Comparison of ENCODE assay signal across 9 mouse cellular contexts in genomic region chrX:103622935-103623280, GRCm38 (mm10). TPM values are rescaled to one million over a fixed set of nuclear protein-coding genes. Genes with fewer than 3 reads are reported as not detected.
DNase-seq lines count a peak whose midpoint lies in the region; ATAC-seq lines count a peak whose summit lies in the region.
"Had no signal": no experiment of that assay in that cellular context is flagged by ENCODE, and none has a peak within 500 bp of the region (broad histone marks: within the 10 kb centered on the region; RNA-seq: fewer than 3 reads in every experiment).

No protein-coding gene starts in this region.

- peak overlapping the region; percentile 62; the same call in 1 of the 2 replicates for H3K4me2 ChIP-seq in limb, embryonic 11.5 days (ENCODE audit: low read depth, severe bottlenecking)
- H3K4me2 ChIP-seq in midbrain, embryonic 15.5 days = peak overlapping the region; percentile 62

- H3K9me3 ChIP-seq in limb, embryonic 11.5 days (ENCODE audit: control insufficient read depth, low read length) = no peaks in the 10 kb centered on the region
- H3K9me3 ChIP-seq in midbrain, embryonic 15.5 days = no peaks in the 10 kb centered on the region

- DNase-seq in thymus, postnatal 0 days (ENCODE audit: low spot score) = peak; percentile 13
- DNase-seq in thymus, postnatal 14 days = no peak
- DNase-seq in embryo, embryonic 10.5 days (ENCODE audit: low spot score) = peak; percentile 41
- DNase-seq in heart, postnatal 10 days = peak; percentile 10 to 25
- peak; percentile 32 for DNase-seq in limb, embryonic 11.5 days (ENCODE audit: low spot score)
- DNase-seq in thymus, postnatal 25 days = no peak
- no peak for DNase-seq in frontal cortex, postnatal 14 days (ENCODE audit: low spot score in 2 of 2)

- H3K9ac ChIP-seq in limb, embryonic 11.5 days (ENCODE audit: low read length) = peak overlapping the region; percentile 74; the same call in 1 of the 2 replicates
- H3K9ac ChIP-seq in midbrain, embryonic 15.5 days = peak overlapping the region; percentile 40; the same call in 1 of the 2 replicates

- no peak for ATAC-seq in limb, embryonic 11.5 days (ENCODE audit: insufficient number of reproducible peaks, low FRiP score, low TSS enrichment, low read depth)
- peak; percentile 25 for ATAC-seq in midbrain, embryonic 15.5 days (replicated peaks)

- H3K27me3 ChIP-seq in limb, embryonic 11.5 days (ENCODE audit: control insufficient read depth, insufficient read depth, low read length) = no peaks in the 10 kb centered on the region
- no peaks in the 10 kb centered on the region for H3K27me3 ChIP-seq in midbrain, embryonic 15.5 days (replicated peaks)

- H3K27ac ChIP-seq in limb, embryonic 11.5 days (replicated peaks; ENCODE audit: low read depth, low read length) = no peak overlapping the region
- H3K27ac ChIP-seq in midbrain, embryonic 15.5 days = peak overlapping the region; percentile 30; the same call in 1 of the 2 replicates

- H3K4me3 ChIP-seq in limb, embryonic 11.5 days (ENCODE audit: low read depth, low read length) = peak overlapping the region; percentile 43
- H3K4me3 ChIP-seq in midbrain, embryonic 15.5 days = peak overlapping the region; percentile 51

- intact Hi-C loops in heart, postnatal 10 days (cut with DNase I) = loop anchor here (2.0 to 10.0 kb wide), 2 partner anchors 130 to 202 kb away; partner anchors contain the start of gene Slc16a2

- H3K36me3 ChIP-seq in limb, embryonic 11.5 days (ENCODE audit: control insufficient read depth, insufficient read depth, low read length) = no peaks in the 10 kb centered on the region
- no peaks in the 10 kb centered on the region for H3K36me3 ChIP-seq in midbrain, embryonic 15.5 days (replicated peaks)

- no peaks in the 10 kb centered on the region for H3K4me1 ChIP-seq in limb, embryonic 11.5 days (ENCODE audit: control insufficient read depth, insufficient read depth, low read length)
- peaks cover 11% of the 10 kb centered on the region for H3K4me1 ChIP-seq in midbrain, embryonic 15.5 days

- WGBS in limb, embryonic 11.5 days = 6% methylated on average over 13 of the region's 13 CpGs
- WGBS in midbrain, embryonic 15.5 days = 4% methylated on average over 13 of the region's 13 CpGs

RNA-seq across cellular contexts. Expression of gene Zcchc13, which starts 7.5 kb away (rescaled TPM):
- polyA plus RNA-seq in thymus, postnatal 0 days (2015; fragmentation: Nextera tagmentation; extraction: Ambion mirVana) = not detected in 2 replicates
- total RNA-seq in heart, postnatal 10 days (2021) = not detected
- not detected in 2 replicates for polyA plus RNA-seq in limb, embryonic 11.5 days (2014; fragmentation: Nextera tagmentation; extraction: Ambion mirVana)
- polyA plus RNA-seq in midbrain, embryonic 15.5 days (2015; fragmentation: Nextera tagmentation; extraction: Ambion mirVana) = not detected in 2 replicates
- total RNA-seq: neutrophil, adult 5-6 weeks had no signal

Comparison
In these comparisons a context has a peak if more than half of its experiments do, and no peak if none do; other contexts are left out.
1. DNase-seq: peak in thymus, postnatal 0 days (single experiment), embryo, embryonic 10.5 days (single experiment), heart, postnatal 10 days (2 of 2) and limb, embryonic 11.5 days (single experiment); none in thymus, postnatal 14 days (single experiment), thymus, postnatal 25 days (single experiment) and frontal cortex, postnatal 14 days (0 of 2).